Mouse (Mus musculus): ENCODE measurements around the gene Sik1.

DNA sequence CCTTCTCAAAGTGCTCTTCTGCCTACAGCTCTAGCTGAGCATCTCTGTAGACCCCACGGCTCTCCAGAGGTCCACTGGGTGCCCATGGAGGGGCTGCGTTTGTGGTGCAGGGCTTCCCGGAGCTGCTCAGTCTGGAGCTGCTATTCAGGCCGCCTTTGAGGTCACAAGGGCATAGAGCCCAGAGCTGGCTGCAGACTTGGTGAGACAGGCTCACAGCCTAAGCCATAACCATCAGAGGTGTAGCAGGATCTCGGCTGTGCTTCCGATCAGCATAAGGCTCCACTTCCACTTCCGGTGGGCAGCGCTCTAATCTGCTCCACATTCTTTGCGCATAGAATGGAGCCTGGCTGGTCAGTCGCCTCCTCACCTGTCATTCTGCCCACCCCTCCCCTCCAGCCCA is 23.8 kb upstream of the Sik1 start:
- TF ChIP-seq CTCF (IDR thresholded peaks at IDR 0.05; ENCODE audit: borderline replicate concordance, insufficient read depth, low read length), result no peak
- no peak for TF ChIP-seq POLR2A (IDR thresholded peaks at IDR 0.05; ENCODE audit: low read depth, low read length)

All from embryonic fibroblast, embryonic 13.5 days (primary cell).